Mouse (Mus musculus) CH12.LX (cell line): ENCODE data around the gene Itpr2. TPM values are rescaled to one million over a fixed set of nuclear protein-coding genes. Genes with fewer than 3 reads are reported as not detected.

ENCODE experiments used
- DNase-seq: peaks from one replicate; pipeline ENCODE4 v3.0.0-alpha.2; 2013; ENCODE audit errors: extremely low read depth
- H3K27ac ChIP-seq: 2 replicates; pipeline ENCODE4 v1.5.1; 2012; ENCODE audit warnings: low read depth, mild to moderate bottlenecking, control low read depth, moderate library complexity; ENCODE audit not compliant: insufficient read depth
- H3K27me3 ChIP-seq: replicated peaks from 2 replicates; pipeline ENCODE3; 2012; ENCODE audit warnings: inconsistent platforms
- H3K36me3 ChIP-seq, 2 experiments: replicated peaks in 1 of 2; 2 replicates each; pipeline versions ENCODE3 to v1.6.1; 2012; ENCODE audit warnings: inconsistent platforms in 1 of 2, low read length in 1 of 2, mild to moderate bottlenecking in 1 of 2, mixed read lengths in 1 of 2, moderate library complexity in 1 of 2; ENCODE audit not compliant: control insufficient read depth in 1 of 2, insufficient read depth in 1 of 2
- H3K4me1 ChIP-seq, 2 experiments: 2 replicates each; pipeline ENCODE4 v1.6.1; 2012; ENCODE audit warnings: inconsistent platforms in 1 of 2, moderate library complexity in 1 of 2; ENCODE audit not compliant: insufficient read depth in 2 of 2, control insufficient read depth in 1 of 2
- H3K4me2 ChIP-seq: 2 replicates; pipeline ENCODE4 v1.6.1; 2012; ENCODE audit warnings: low read depth, mild to moderate bottlenecking, control low read depth; ENCODE audit not compliant: poor library complexity, insufficient read depth, severe bottlenecking
- H3K4me3 ChIP-seq, 3 experiments: fragments of 150-350 bp in 1 of 3; sonication (generic) in 1 of 3; replicated peaks in 1 of 3; 2 replicates each; pipeline versions ENCODE3 to v1.5.1; 2011 to 2012; ENCODE audit warnings: low read depth in 2 of 3, low read length in 2 of 3, mild to moderate bottlenecking in 2 of 3, moderate library complexity in 2 of 3, control low read depth in 1 of 3, improper control_type of control experiment in 1 of 3, inconsistent platforms in 1 of 3, mixed read lengths in 1 of 3; ENCODE audit not compliant: poor library complexity in 1 of 3
- H3K79me2 ChIP-seq: replicated peaks from 2 replicates; pipeline ENCODE4 v1.6.1; 2012; ENCODE audit warnings: mild to moderate bottlenecking, moderate library complexity; ENCODE audit not compliant: control insufficient read depth, poor library complexity, insufficient read depth, severe bottlenecking; ENCODE audit errors: extremely low read depth
- H3K9ac ChIP-seq: 2 replicates; pipeline ENCODE4 v1.6.1; 2012; ENCODE audit warnings: low read depth, mild to moderate bottlenecking, control low read depth, moderate library complexity; ENCODE audit not compliant: insufficient read depth
- H3K9me3 ChIP-seq: replicated peaks from 2 replicates; pipeline ENCODE3; 2012; ENCODE audit warnings: low read length, inconsistent platforms, mixed read lengths
- BHLHE40 ChIP-seq: IDR thresholded peaks from 2 replicates; pipeline ENCODE4 v1.6.1; 2011; ENCODE audit warnings: mild to moderate bottlenecking, low read depth, low read length, improper control_type of control experiment
- CTCF ChIP-seq, 2 experiments: IDR thresholded peaks in 1 of 2; conservative IDR thresholded peaks in 1 of 2; 2 replicates each; pipeline ENCODE4 v1.5.1; 2011 to 2012; ENCODE audit warnings: low read depth in 2 of 2, low read length in 2 of 2, improper control_type of control experiment in 1 of 2, inconsistent platforms in 1 of 2, mild to moderate bottlenecking in 1 of 2, moderate library complexity in 1 of 2
- ELF1 ChIP-seq: IDR thresholded peaks from 2 replicates; pipeline ENCODE4 v1.6.1; 2014; ENCODE audit warnings: low read depth, mild to moderate bottlenecking, inconsistent platforms, low read length, improper control_type of control experiment
- ETS1 ChIP-seq: conservative IDR thresholded peaks from 2 replicates; pipeline ENCODE4 v1.6.1; 2012; ENCODE audit warnings: low read depth, mild to moderate bottlenecking, inconsistent platforms, low read length, improper control_type of control experiment, moderate library complexity
- IRF4 ChIP-seq: IDR thresholded peaks from 2 replicates; pipeline ENCODE4 v1.6.1; 2014; ENCODE audit warnings: low read depth, mild to moderate bottlenecking, inconsistent platforms, low read length, improper control_type of control experiment
- JUND ChIP-seq: conservative IDR thresholded peaks from 2 replicates; pipeline ENCODE4 v1.6.1; 2011; ENCODE audit warnings: low read depth, low read length, improper control_type of control experiment
- MAX ChIP-seq: IDR thresholded peaks from 2 replicates; pipeline ENCODE4 v1.6.1; 2011; ENCODE audit warnings: low read length, improper control_type of control experiment
- MEF2A ChIP-seq: IDR thresholded peaks from 2 replicates; pipeline ENCODE4 v1.6.1; 2014; ENCODE audit warnings: low read depth, mild to moderate bottlenecking, inconsistent platforms, low read length, improper control_type of control experiment, borderline replicate concordance
- NELFE ChIP-seq: IDR thresholded peaks from 2 replicates; pipeline ENCODE4 v1.6.1; 2011; ENCODE audit warnings: low read depth, low read length, improper control_type of control experiment
- RAD21 ChIP-seq: IDR thresholded peaks from 2 replicates; pipeline ENCODE4 v1.6.1; 2011; ENCODE audit warnings: low read depth, mild to moderate bottlenecking, low read length, improper control_type of control experiment, moderate library complexity
- SMC3 ChIP-seq: IDR thresholded peaks from 2 replicates; pipeline ENCODE4 v1.6.1; 2011; ENCODE audit warnings: low read depth, low read length, improper control_type of control experiment
- UBTF ChIP-seq: IDR thresholded peaks from 2 replicates; pipeline ENCODE4 v1.6.1; 2012; ENCODE audit warnings: low read depth, mild to moderate bottlenecking, inconsistent platforms, low read length, improper control_type of control experiment, moderate library complexity
- USF1 ChIP-seq: IDR thresholded peaks from 2 replicates; pipeline ENCODE4 v1.6.1; 2014; ENCODE audit warnings: low read depth, mild to moderate bottlenecking, inconsistent platforms, low read length, improper control_type of control experiment
- USF2 ChIP-seq: conservative IDR thresholded peaks from 2 replicates; pipeline ENCODE4 v1.6.1; 2011; ENCODE audit warnings: low read depth, low read length, improper control_type of control experiment
- ZC3H11A ChIP-seq: IDR thresholded peaks from 2 replicates; pipeline ENCODE4 v1.6.1; 2012; ENCODE audit warnings: low read depth, mild to moderate bottlenecking, inconsistent platforms, low read length, improper control_type of control experiment
- ZKSCAN1 ChIP-seq: IDR thresholded peaks from 2 replicates; pipeline ENCODE4 v1.6.1; 2012; ENCODE audit warnings: low read depth, inconsistent platforms, low read length, improper control_type of control experiment, borderline replicate concordance
- ZMIZ1 ChIP-seq: IDR thresholded peaks from 2 replicates; pipeline ENCODE4 v1.6.1; 2012; ENCODE audit warnings: low read depth, mild to moderate bottlenecking, inconsistent platforms, low read length, improper control_type of control experiment
- dilution Hi-C: fragments of 300-500 bp; cut with MboI; formaldehyde crosslinking; loops from 2 replicates; pipeline ENCODE4 v1.14.3; 2020; ENCODE audit warnings: low sequenced_read_pairs; ENCODE audit not compliant: extremely low pct_unique_long_range_greater_than_20kb, extremely low pct_ligation_motif_present
- in situ Hi-C: fragments of 300-500 bp; cut with MboI; formaldehyde crosslinking; loops from 3 replicates; pipeline ENCODE4 v1.14.3; 2019; ENCODE audit warnings: low sequenced_read_pairs, low pct_ligation_motif_present, low pct_unique_long_range_greater_than_20kb, mixed read lengths
- polyA plus RNA-seq: library from polyadenylated mRNA; unstranded; fragments of >175 nt; gene quantifications from 2 replicates; pipeline ENCODE4 v1.2.1, GENCODE M21; 2012; ENCODE audit warnings: low read depth; ENCODE audit not compliant: insufficient read length
- total RNA-seq, 2 experiments: library from RNA; depleted of rRNA; stranded (reverse); fragments of 300-350 nt in 1 of 2; fragments of >200 nt in 1 of 2; gene quantifications; 2 replicates each; pipeline ENCODE4 v1.2.3; 2012 to 2014

Gene Itpr2
- total and polyA plus RNA-seq, 3 experiments: 3.5 to 8.9 (median 4.4) TPM

DNA sequence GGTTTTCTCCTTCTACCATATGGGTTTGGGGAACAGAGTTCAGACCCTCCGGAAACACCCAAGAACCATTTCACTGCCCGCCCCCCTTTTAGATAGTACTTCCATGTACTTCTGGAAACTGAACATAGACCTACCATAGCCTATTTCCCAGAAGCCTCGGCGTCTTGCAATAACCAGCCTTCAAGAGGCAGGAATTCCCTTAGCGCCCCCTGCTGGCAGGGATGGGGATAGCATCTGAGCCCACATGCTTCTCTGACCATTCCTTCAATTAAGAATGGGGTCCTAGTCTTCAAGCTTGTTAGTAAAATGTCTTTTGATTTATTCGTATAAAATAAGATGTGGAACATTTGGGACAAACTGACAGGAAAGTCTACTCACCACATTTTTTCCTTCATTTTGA, 96.6 kb downstream of the Itpr2 start:
- no peaks in the 10 kb centered on the region for H3K9me3 ChIP-seq
- H3K27ac ChIP-seq: no peak overlapping the region
- H3K9ac ChIP-seq: no peak overlapping the region
- H3K4me1 ChIP-seq: peaks cover 0 to 4% of the 10 kb centered on the region in 2 experiments; a peak in 2 of 4 replicates
- H3K4me2 ChIP-seq: no peak overlapping the region
- no peaks in the 10 kb centered on the region for H3K79me2 ChIP-seq
- in situ Hi-C loops (loop anchor here (10.0 to 25.0 kb wide), 2 partner anchors 239 to 357 kb away; partner anchors contain the start of genes Med21 and Tm7sf3), dilution Hi-C loops (no loop called here)
- no peaks in the 10 kb centered on the region for H3K27me3 ChIP-seq
- H3K4me3 ChIP-seq: no peak overlapping the region
- peak; percentile 63 for DNase-seq
- TF ChIP-seq RAD21 (peak; percentile 52), JUND (no peak), SMC3 (peak; percentile 53), ETS1 (no peak), CTCF (conservative IDR thresholded peaks at IDR 0.05 in 1 of 2, IDR thresholded peaks at IDR 0.05 in 1 of 2; ENCODE audit: low read depth in 2 of 2, low read length in 2 of 2) (peak; percentile 87 to 97), BHLHE40 (no peak)
- H3K36me3 ChIP-seq: peaks cover 0 to 6% of the 10 kb centered on the region in 2 experiments

- peaks cover 0 to 6% of the 10 kb centered on the region in 2 experiments for H3K36me3 ChIP-seq
Measured at GRCm38 (mm10) chr6:146404876-146405275, 97.1 kb downstream of the Itpr2 start.

DNA sequence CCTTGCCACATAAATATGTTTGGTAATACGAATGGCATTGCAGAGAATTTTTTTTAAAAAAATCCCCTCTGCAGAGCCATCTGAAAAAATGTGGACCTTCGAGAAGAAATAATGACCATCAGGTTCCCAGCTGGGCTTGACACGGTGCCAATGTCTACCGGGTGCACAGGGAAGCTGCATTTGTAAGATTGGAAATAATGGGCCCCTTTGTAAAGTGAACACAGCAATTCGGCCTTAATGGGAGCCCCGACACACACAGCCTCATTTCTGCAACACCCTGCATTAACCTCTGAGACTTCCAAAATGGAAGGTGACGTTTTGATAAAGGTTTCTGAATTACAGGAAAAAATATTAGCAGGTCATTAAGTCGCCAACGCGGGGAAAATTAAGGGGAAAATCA, 97.9 kb downstream of the Itpr2 start:
- peaks cover 0 to 6% of the 10 kb centered on the region in 2 experiments for H3K36me3 ChIP-seq
- no peaks in the 10 kb centered on the region for H3K27me3 ChIP-seq
- H3K4me1 ChIP-seq: no peaks in the 10 kb centered on the region
- no peak overlapping the region for H3K27ac ChIP-seq
- no peak overlapping the region for H3K4me3 ChIP-seq
- no peaks in the 10 kb centered on the region for H3K79me2 ChIP-seq
- in situ Hi-C loops: loop anchor here (10.0 to 25.0 kb wide), 2 partner anchors 241 to 358 kb away; partner anchors contain the start of genes Med21 and Tm7sf3
- H3K4me2 ChIP-seq: no peak overlapping the region
- no peak for DNase-seq
- H3K9me3 ChIP-seq: no peaks in the 10 kb centered on the region
- dilution Hi-C loops: no loop called here
- TF ChIP-seq ZC3H11A: no peak
- no peak for TF ChIP-seq NELFE
- no peak for TF ChIP-seq CTCF (conservative IDR thresholded peaks at IDR 0.05 in 1 of 2, IDR thresholded peaks at IDR 0.05 in 1 of 2; ENCODE audit: low read depth in 2 of 2, low read length in 2 of 2)
- TF ChIP-seq ETS1: no peak
- TF ChIP-seq ZKSCAN1: no peak
- TF ChIP-seq ELF1: no peak
- H3K9ac ChIP-seq: no peak overlapping the region

More at GRCm38 (mm10) chr6:146404876-146405275, 97.1 kb downstream of the Itpr2 start:
- no peak for DNase-seq
- no peak overlapping the region for H3K9ac ChIP-seq
- no peak for TF ChIP-seq IRF4
- no peak for TF ChIP-seq MAX
- TF ChIP-seq MEF2A: no peak
- no peak for TF ChIP-seq UBTF
- no peak for TF ChIP-seq USF2
- no peak for TF ChIP-seq ZKSCAN1
- TF ChIP-seq USF1: no peak
- no peak for TF ChIP-seq RAD21
- TF ChIP-seq ZMIZ1: no peak
- no peak for TF ChIP-seq NELFE
- dilution Hi-C loops (no loop called here), in situ Hi-C loops (loop anchor here (10.0 to 25.0 kb wide), 2 partner anchors 240 to 357 kb away; partner anchors contain the start of genes Med21 and Tm7sf3)
- H3K4me1 ChIP-seq: no peaks in the 10 kb centered on the region
- no peaks in the 10 kb centered on the region for H3K79me2 ChIP-seq
- no peak overlapping the region for H3K4me3 ChIP-seq
- H3K4me2 ChIP-seq: no peak overlapping the region
- no peaks in the 10 kb centered on the region for H3K9me3 ChIP-seq
- H3K27me3 ChIP-seq: no peaks in the 10 kb centered on the region
- no peak overlapping the region for H3K27ac ChIP-seq
